Mouse (Mus musculus): ENCODE measurements around the gene Nsmce3. TPM values are rescaled to one million over a fixed set of nuclear protein-coding genes. Genes with fewer than 3 reads are reported as not detected.

Gene Nsmce3
- polyA plus RNA-seq, 1 experiment = 3.0 TPM

DNA sequence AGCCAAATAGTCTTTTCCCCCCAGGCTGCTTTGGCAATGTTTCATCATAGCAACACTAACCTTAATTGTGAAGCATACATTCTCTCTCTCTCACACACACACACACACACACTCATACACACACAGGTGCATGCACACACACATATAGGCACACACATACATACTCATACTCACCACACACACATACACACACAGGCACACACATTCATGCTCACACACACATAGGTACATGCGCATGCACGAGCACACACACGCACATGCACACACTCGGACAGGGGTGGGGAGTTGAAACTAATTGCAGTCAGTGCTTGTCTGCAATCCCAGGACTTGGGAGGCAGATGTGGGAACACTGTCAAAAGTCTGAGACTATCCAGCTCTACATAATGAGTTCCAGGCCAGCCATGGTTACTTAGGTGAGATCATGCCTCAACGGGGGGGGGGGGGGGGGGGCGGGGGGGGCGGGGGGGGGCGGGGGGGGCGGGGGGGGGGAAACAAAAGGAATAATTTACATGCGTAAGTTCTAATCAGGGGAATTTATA, 17.3 kb downstream of the Nsmce3 start:
- H3K27ac ChIP-seq (ENCODE audit: control insufficient read depth, insufficient read depth, low read depth, low read length, poor library complexity) = no peak overlapping the region
- H3K4me1 ChIP-seq (ENCODE audit: control insufficient read depth, insufficient read depth, low read length) = no peaks in the 10 kb centered on the region
- 75% methylated on average over 6 of the region's 10 CpGs for WGBS
- H3K4me3 ChIP-seq (replicated peaks; ENCODE audit: control insufficient read depth, low read depth, low read length) = no peak overlapping the region
- TF ChIP-seq POLR2A (IDR thresholded peaks at IDR 0.05; ENCODE audit: borderline replicate concordance, control insufficient read depth, low read depth, low read length) (no peak), CTCF (IDR thresholded peaks at IDR 0.05; ENCODE audit: control insufficient read depth, insufficient read depth, low read length) (no peak)

DNA sequence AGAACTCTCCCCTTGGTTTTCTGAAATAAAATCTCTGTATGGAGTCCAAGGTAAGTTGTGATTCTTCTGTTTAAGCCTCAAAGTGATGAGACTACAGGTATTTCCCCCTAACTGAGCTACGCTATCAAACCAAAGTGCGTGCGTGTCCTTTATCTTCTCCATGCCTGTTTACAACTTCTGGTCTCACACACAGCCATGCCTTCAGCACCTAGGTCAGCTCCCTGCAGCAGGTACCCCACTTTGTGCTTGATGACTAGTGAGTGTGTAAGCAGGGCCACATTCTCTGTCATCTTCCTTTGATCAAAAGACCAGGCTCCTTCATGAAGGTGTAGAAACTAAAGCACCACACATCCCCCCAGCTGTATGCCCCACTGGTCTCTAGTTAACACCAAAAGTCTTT, 22.0 kb downstream of the Nsmce3 start:
- H3K4me1 ChIP-seq (ENCODE audit: control insufficient read depth, insufficient read depth, low read length) = no peaks in the 10 kb centered on the region
- H3K27ac ChIP-seq (ENCODE audit: control insufficient read depth, insufficient read depth, low read depth, low read length, poor library complexity) = no peak overlapping the region
- H3K4me3 ChIP-seq (replicated peaks; ENCODE audit: control insufficient read depth, low read depth, low read length) = no peak overlapping the region
- no peak for TF ChIP-seq POLR2A (IDR thresholded peaks at IDR 0.05; ENCODE audit: borderline replicate concordance, control insufficient read depth, low read depth, low read length)
- no peak for TF ChIP-seq CTCF (IDR thresholded peaks at IDR 0.05; ENCODE audit: control insufficient read depth, insufficient read depth, low read length)
- WGBS = 30% methylated on average over 3 of the region's 3 CpGs

DNA sequence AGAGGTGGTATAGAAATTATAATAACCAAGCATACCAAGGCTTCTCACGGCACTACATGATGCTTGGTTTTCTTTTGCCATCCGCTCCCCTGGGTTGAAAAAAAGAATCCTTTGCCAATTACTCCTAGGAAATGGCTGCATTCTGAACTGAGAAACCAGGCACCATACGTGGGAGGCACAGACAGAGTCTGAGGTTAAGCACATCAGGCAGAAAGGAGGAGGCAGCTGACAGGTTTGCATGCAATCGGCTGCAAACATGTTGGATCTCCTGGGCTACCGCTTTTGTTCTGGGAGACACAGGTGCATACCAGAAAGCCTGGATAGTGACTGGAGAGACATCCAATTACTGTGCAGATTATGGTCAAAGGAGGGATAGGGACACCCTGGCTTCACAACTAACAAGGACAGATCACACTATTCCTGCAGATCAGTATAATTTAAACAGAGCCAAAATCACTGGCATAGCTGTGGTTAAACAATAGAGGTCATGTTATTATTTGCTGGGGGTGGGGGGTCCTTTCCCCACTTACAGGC, 25.4 kb downstream of the Nsmce3 start:
- H3K4me1 ChIP-seq (ENCODE audit: control insufficient read depth, insufficient read depth, low read length) = no peaks in the 10 kb centered on the region
- H3K4me3 ChIP-seq (replicated peaks; ENCODE audit: control insufficient read depth, low read depth, low read length) = no peak overlapping the region
- no peak overlapping the region for H3K27ac ChIP-seq (ENCODE audit: control insufficient read depth, insufficient read depth, low read depth, low read length, poor library complexity)
- 81% methylated on average over 5 of the region's 5 CpGs for whole genome bisulfite sequencing
- TF ChIP-seq CTCF (IDR thresholded peaks at IDR 0.05; ENCODE audit: control insufficient read depth, insufficient read depth, low read length) (no peak), POLR2A (IDR thresholded peaks at IDR 0.05; ENCODE audit: borderline replicate concordance, control insufficient read depth, low read depth, low read length) (no peak)

DNA sequence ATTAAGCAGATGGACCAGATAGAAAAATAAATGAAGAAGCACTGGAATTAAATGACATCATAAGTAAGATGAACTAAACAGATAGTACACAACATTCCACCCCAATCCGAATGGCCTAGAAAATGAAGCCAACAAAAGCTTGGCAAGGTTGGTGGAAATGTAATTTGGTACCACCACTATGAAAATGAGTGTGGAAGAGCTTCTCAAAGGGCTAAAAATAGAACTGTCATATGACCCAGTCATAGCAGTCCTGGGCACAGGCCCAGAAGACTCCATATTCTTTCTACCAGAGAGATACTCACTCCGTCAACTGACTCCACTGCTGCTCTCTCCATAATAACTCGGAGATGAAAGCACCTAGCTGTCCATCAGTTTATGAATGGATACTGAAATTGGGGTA, 26.7 kb downstream of the Nsmce3 start:
- TF ChIP-seq POLR2A (IDR thresholded peaks at IDR 0.05; ENCODE audit: borderline replicate concordance, control insufficient read depth, low read depth, low read length) (no peak), CTCF (IDR thresholded peaks at IDR 0.05; ENCODE audit: control insufficient read depth, insufficient read depth, low read length) (no peak)
- Histone ChIP-seq H3K4me3 (replicated peaks; ENCODE audit: control insufficient read depth, low read depth, low read length) (no peak overlapping the region), H3K4me1 (ENCODE audit: control insufficient read depth, insufficient read depth, low read length) (no peaks in the 10 kb centered on the region), H3K27ac (ENCODE audit: control insufficient read depth, insufficient read depth, low read depth, low read length, poor library complexity) (no peak overlapping the region)
- 70% methylated on average over 3 of the region's 3 CpGs for WGBS

DNA sequence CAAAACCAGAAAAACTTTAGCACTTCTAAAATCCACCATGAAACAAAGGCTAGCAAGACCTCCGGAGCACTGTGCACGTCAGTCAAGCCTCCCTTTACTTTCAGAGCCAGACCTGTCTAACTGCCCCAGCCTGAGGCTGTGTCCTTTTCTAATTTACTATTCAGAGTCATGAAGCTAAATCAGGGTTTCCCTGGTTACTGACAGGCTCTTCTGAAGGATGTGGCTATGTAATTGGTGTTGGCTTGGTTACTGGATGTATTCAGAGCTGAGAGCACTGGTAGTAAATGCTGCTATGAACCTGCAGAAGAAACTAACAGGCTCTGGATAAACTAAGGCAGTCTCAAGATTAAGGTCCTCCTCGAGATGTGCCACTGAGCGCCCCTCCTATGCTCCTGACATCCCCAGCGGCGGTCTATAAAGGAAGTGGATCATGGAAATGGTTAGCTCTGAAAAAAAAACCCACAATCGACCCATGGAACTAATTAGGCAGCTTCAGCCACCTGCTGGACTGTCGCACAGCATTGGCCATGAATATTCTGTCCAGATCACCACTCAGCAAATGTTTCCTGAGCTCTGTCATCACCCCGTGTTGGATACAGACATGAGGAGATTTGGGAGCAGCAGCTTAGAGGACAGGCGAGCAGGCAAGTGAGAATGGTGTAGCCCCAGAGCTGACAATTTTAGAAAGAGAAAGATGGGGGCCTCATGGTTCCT, 31.7 kb downstream of the Nsmce3 start:
- Histone ChIP-seq H3K4me3 (replicated peaks; ENCODE audit: control insufficient read depth, low read depth, low read length) (no peak overlapping the region), H3K4me1 (ENCODE audit: control insufficient read depth, insufficient read depth, low read length) (no peaks in the 10 kb centered on the region), H3K27ac (ENCODE audit: control insufficient read depth, insufficient read depth, low read depth, low read length, poor library complexity) (no peak overlapping the region)
- WGBS = 74% methylated on average over 10 of the region's 10 CpGs
- TF ChIP-seq CTCF (IDR thresholded peaks at IDR 0.05; ENCODE audit: control insufficient read depth, insufficient read depth, low read length) (no peak), POLR2A (IDR thresholded peaks at IDR 0.05; ENCODE audit: borderline replicate concordance, control insufficient read depth, low read depth, low read length) (no peak)

DNA sequence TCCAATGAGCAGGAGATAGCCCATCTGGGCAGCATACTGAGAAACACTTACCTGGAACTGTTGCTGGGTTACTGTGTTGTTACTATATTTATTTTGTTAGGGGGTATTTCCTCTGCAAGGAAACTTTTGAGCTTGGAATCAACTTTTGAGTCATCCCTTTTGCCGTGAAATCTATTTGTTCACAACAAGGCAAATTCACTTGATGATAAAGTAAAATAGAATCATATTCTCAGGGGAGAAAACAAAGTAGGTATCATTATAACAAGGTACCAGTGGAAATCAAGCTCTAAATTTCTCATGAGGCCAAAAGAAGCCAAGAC, 32.3 kb downstream of the Nsmce3 start:
- H3K4me3 ChIP-seq (replicated peaks; ENCODE audit: control insufficient read depth, low read depth, low read length) = no peak overlapping the region
- no peak overlapping the region for H3K27ac ChIP-seq (ENCODE audit: control insufficient read depth, insufficient read depth, low read depth, low read length, poor library complexity)
- no peaks in the 10 kb centered on the region for H3K4me1 ChIP-seq (ENCODE audit: control insufficient read depth, insufficient read depth, low read length)
- 81% methylated on average over 1 of the region's 1 CpGs for whole genome bisulfite sequencing
- TF ChIP-seq CTCF (IDR thresholded peaks at IDR 0.05; ENCODE audit: control insufficient read depth, insufficient read depth, low read length) (no peak), POLR2A (IDR thresholded peaks at IDR 0.05; ENCODE audit: borderline replicate concordance, control insufficient read depth, low read depth, low read length) (no peak)

DNA sequence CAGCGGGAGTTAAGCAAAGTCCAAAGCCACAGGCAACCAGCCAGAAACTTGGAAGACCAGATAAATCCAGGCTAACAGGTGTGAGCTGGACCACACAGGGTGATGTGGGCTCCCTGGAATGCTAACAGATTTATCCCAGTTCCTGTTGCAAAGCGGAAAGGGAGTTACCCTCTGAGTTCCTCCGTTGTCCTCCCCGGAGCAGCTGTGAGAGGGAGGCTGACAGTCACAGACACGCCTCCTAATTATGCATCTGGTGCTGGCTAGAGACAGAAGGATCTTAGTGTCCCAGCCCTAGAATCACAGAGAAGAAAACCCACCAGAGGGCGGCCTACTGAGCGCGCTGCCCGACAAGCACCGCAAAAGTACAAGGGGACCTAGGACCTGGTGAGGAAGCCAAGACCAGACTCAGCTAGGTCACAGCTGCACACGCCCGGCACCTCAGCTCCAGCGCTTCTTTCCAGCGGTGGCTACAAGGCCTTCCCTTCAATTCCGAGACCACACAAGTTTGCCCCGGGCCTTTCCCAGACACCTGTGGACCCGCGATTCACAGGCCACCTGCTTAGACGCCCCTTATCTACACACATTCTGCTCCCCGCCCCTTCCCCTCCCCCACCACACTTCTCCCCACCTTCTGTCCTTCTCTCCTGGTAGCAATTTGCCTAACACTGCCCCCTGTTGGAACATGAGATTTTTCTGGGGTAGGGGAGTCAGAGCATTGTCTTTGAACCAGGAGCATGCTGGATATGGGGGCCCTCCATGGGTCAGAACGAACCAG, 32.8 kb downstream of the Nsmce3 start:
- no peak for TF ChIP-seq CTCF (IDR thresholded peaks at IDR 0.05; ENCODE audit: control insufficient read depth, insufficient read depth, low read length)
- no peak for TF ChIP-seq POLR2A (IDR thresholded peaks at IDR 0.05; ENCODE audit: borderline replicate concordance, control insufficient read depth, low read depth, low read length)
- Histone ChIP-seq H3K27ac (ENCODE audit: control insufficient read depth, insufficient read depth, low read depth, low read length, poor library complexity) (no peak overlapping the region), H3K4me1 (ENCODE audit: control insufficient read depth, insufficient read depth, low read length) (no peaks in the 10 kb centered on the region), H3K4me3 (replicated peaks; ENCODE audit: control insufficient read depth, low read depth, low read length) (no peak overlapping the region)
- whole genome bisulfite sequencing = 11% methylated on average over 21 of the region's 21 CpGs

DNA sequence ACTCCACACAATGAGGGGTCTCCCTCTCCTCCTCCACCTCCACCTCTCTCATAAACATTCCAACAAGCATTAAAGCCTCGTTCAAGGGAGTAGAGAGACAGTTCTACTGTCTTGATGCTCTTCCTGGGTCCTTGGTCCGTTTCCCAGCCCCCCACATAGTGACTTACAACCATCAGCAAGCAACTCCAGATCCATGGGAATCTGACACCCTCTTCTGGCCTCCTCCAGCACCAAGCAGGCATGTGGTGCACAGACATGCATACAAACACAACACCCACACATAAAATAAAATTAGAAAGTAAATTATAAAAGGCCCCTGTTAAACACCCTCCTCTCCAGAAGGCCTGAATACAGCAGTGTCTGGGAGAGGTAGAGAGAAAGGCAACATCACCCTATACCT, 33.5 kb downstream of the Nsmce3 start:
- TF ChIP-seq POLR2A (IDR thresholded peaks at IDR 0.05; ENCODE audit: borderline replicate concordance, control insufficient read depth, low read depth, low read length) = no peak
- H3K4me3 ChIP-seq (replicated peaks; ENCODE audit: control insufficient read depth, low read depth, low read length) = no peak overlapping the region
- WGBS = 43% methylated on average over 2 of the region's 2 CpGs
- H3K4me1 ChIP-seq (ENCODE audit: control insufficient read depth, insufficient read depth, low read length) = no peaks in the 10 kb centered on the region
- no peak overlapping the region for H3K27ac ChIP-seq (ENCODE audit: control insufficient read depth, insufficient read depth, low read depth, low read length, poor library complexity)

Data from bone marrow, adult 2 months (tissue).